Mouse (Mus musculus) cerebellum, adult 8-10 months (tissue): ENCODE measurements around the gene Gm20909.
"Not testable (repeated sequence)": the region's sequence is repeated elsewhere in the genome, so short reads cannot be mapped to it uniquely, and the experiment has no call there.

Experiments
- DNase-seq: peaks from one replicate; pipeline ENCODE4 v3.0.0; 2022

Gm20909 gene

GRCm38 (mm10) chrY:21164270-21164669, at the start of gene Gm20909:
Gene Gm20909, plus strand, starts transcription at chrY:21164570.
- not testable (repeated sequence) for DNase-seq
